Mouse (Mus musculus): ENCODE data around the gene Abhd16a. TPM values are rescaled to one million over a fixed set of nuclear protein-coding genes. Genes with fewer than 3 reads are reported as not detected.

The Abhd16a gene
- total and polyA plus RNA-seq, 2 experiments from 2014 or later, result 96.3 to 139 TPM

- no peak for DNase-seq
- H3K4me3 ChIP-seq (ENCODE audit: low read depth, low read length), result no peak overlapping the region
- no peak for ATAC-seq
- no peak overlapping the region for H3K4me2 ChIP-seq (ENCODE audit: low read depth)
- no peaks in the 10 kb centered on the region for H3K9me3 ChIP-seq (ENCODE audit: low read length)
- H3K27me3 ChIP-seq (ENCODE audit: insufficient read depth, low read length), result peaks cover 4% of the 10 kb centered on the region
- H3K27ac ChIP-seq (ENCODE audit: low read depth, low read length), result no peak overlapping the region
- no peaks in the 10 kb centered on the region for H3K36me3 ChIP-seq (ENCODE audit: insufficient read depth)
- WGBS, result 83% methylated on average over 17 of the region's 17 CpGs
- no peak overlapping the region for H3K9ac ChIP-seq
- no peak for TF ChIP-seq CTCF (IDR thresholded peaks at IDR 0.05; ENCODE audit: low read depth)
- H3K4me1 ChIP-seq (ENCODE audit: insufficient read depth), result 0 out of 2 replicates have a peak, but pooled peaks cover 8% of the 10 kb centered on the region
These were observed 20.7 kb upstream of the Abhd16a start for GRCm38 (mm10) chr17:35068213-35068914.

- ATAC-seq (no peak), DNase-seq (no peak)
- 62% methylated on average over 6 of the region's 6 CpGs for WGBS
- Histone ChIP-seq H3K4me2 (ENCODE audit: low read depth) (no peak overlapping the region), H3K27ac (ENCODE audit: low read depth, low read length) (no peak overlapping the region), H3K9me3 (ENCODE audit: low read length) (no peaks in the 10 kb centered on the region), H3K4me3 (ENCODE audit: low read depth, low read length) (no peak overlapping the region), H3K9ac (no peak overlapping the region), H3K36me3 (ENCODE audit: insufficient read depth) (no peaks in the 10 kb centered on the region), H3K27me3 (ENCODE audit: insufficient read depth, low read length) (no peaks in the 10 kb centered on the region), H3K4me1 (ENCODE audit: insufficient read depth) (no peaks in the 10 kb centered on the region)
- TF ChIP-seq CTCF (IDR thresholded peaks at IDR 0.05; ENCODE audit: low read depth), result no peak
These were observed 18.4 kb upstream of the Abhd16a start for GRCm38 (mm10) chr17:35070556-35071229.

GRCm38 (mm10) chr17:35071454-35071853 is 17.6 kb upstream of the Abhd16a start:
- no peak for TF ChIP-seq CTCF (IDR thresholded peaks at IDR 0.05; ENCODE audit: low read depth)
- H3K4me2 ChIP-seq (ENCODE audit: low read depth), result no peak overlapping the region
- no peaks in the 10 kb centered on the region for H3K27me3 ChIP-seq (ENCODE audit: insufficient read depth, low read length)
- DNase-seq (no peak), ATAC-seq (no peak)
- no peaks in the 10 kb centered on the region for H3K4me1 ChIP-seq (ENCODE audit: insufficient read depth)
- no peaks in the 10 kb centered on the region for H3K36me3 ChIP-seq (ENCODE audit: insufficient read depth)
- WGBS, result 86% methylated on average over 9 of the region's 9 CpGs
- H3K27ac ChIP-seq (ENCODE audit: low read depth, low read length), result no peak overlapping the region
- H3K9ac ChIP-seq, result no peak overlapping the region
- H3K9me3 ChIP-seq (ENCODE audit: low read length), result no peaks in the 10 kb centered on the region
- no peak overlapping the region for H3K4me3 ChIP-seq (ENCODE audit: low read depth, low read length)

- 48% methylated on average over 14 of the region's 17 CpGs for WGBS
- Histone ChIP-seq H3K27ac (ENCODE audit: low read depth, low read length) (no peak overlapping the region), H3K4me2 (ENCODE audit: low read depth) (no peak overlapping the region), H3K4me1 (ENCODE audit: insufficient read depth) (0 out of 2 replicates have a peak, but pooled peaks cover 5% of the 10 kb centered on the region), H3K9me3 (ENCODE audit: low read length) (no peaks in the 10 kb centered on the region), H3K36me3 (ENCODE audit: insufficient read depth) (no peaks in the 10 kb centered on the region), H3K4me3 (ENCODE audit: low read depth, low read length) (no peak overlapping the region), H3K9ac (no peak overlapping the region), H3K27me3 (ENCODE audit: insufficient read depth, low read length) (no peaks in the 10 kb centered on the region)
- ATAC-seq (no peak), DNase-seq (no peak)
- TF ChIP-seq CTCF (IDR thresholded peaks at IDR 0.05; ENCODE audit: low read depth), result no peak
These were observed 15.0 kb upstream of the Abhd16a start for GRCm38 (mm10) chr17:35074097-35074496.

- peak within 1 kb of the TSS; percentile 57; the same call in 1 of the 2 replicates for H3K27ac ChIP-seq (ENCODE audit: low read depth, low read length)
- H3K4me3 ChIP-seq (ENCODE audit: low read depth, low read length), result no peak within 1 kb of the TSS; the same call in 1 of the 2 replicates
- TF ChIP-seq CTCF (IDR thresholded peaks at IDR 0.05; ENCODE audit: low read depth), result no peak
- ATAC-seq (peak; percentile 53), DNase-seq (peak; percentile 53)
- WGBS, result 29% methylated on average over 10 of the region's 10 CpGs
- H3K27me3 ChIP-seq (ENCODE audit: insufficient read depth, low read length), result no peaks in the 10 kb centered on the region
- H3K36me3 ChIP-seq (ENCODE audit: insufficient read depth), result no peaks in the 10 kb centered on the region
- peak within 1 kb of the TSS; percentile 41 for H3K4me2 ChIP-seq (ENCODE audit: low read depth)
- H3K9ac ChIP-seq, result peak within 1 kb of the TSS; percentile 40; the same call in 1 of the 2 replicates
- H3K9me3 ChIP-seq (ENCODE audit: low read length), result no peaks in the 10 kb centered on the region
- H3K4me1 ChIP-seq (ENCODE audit: insufficient read depth), result 0 out of 2 replicates have a peak, but pooled peaks cover 5% of the 10 kb centered on the region
These were observed 12.4 kb upstream of the Abhd16a start, which contains the start of gene Ly6g6e for GRCm38 (mm10) chr17:35076507-35077176. Gene Ly6g6e, plus strand, starts transcription at chr17:35076902.

GRCm38 (mm10) chr17:35077285-35077684 is 11.8 kb upstream of the Abhd16a start:
- H3K9ac ChIP-seq, result 0 out of 2 replicates have a peak overlapping the region, but pooled peaks have one; percentile 40
- ATAC-seq (peak; percentile 51), DNase-seq (no peak)
- H3K27ac ChIP-seq (ENCODE audit: low read depth, low read length), result 0 out of 2 replicates have a peak overlapping the region, but pooled peaks have one; percentile 57
- no peaks in the 10 kb centered on the region for H3K9me3 ChIP-seq (ENCODE audit: low read length)
- H3K4me1 ChIP-seq (ENCODE audit: insufficient read depth), result 0 out of 2 replicates have a peak, but pooled peaks cover 5% of the 10 kb centered on the region
- no peak for TF ChIP-seq CTCF (IDR thresholded peaks at IDR 0.05; ENCODE audit: low read depth)
- H3K4me2 ChIP-seq (ENCODE audit: low read depth), result peak overlapping the region; percentile 41
- H3K36me3 ChIP-seq (ENCODE audit: insufficient read depth), result no peaks in the 10 kb centered on the region
- no peak overlapping the region for H3K4me3 ChIP-seq (ENCODE audit: low read depth, low read length)
- 27% methylated on average over 2 of the region's 2 CpGs for WGBS
- no peaks in the 10 kb centered on the region for H3K27me3 ChIP-seq (ENCODE audit: insufficient read depth, low read length)

Measured in forebrain, postnatal 0 days (tissue).